Mouse (Mus musculus): ENCODE measurements around the gene Atad5. TPM values are rescaled to one million over a fixed set of nuclear protein-coding genes. Genes with fewer than 3 reads are reported as not detected.
A peak's percentile ranks its signal among the peaks of the same experiment; 100 is the strongest.

Gene Atad5
- polyA plus RNA-seq (2015; fragmentation: Nextera tagmentation; extraction: Ambion mirVana) = 6.8 and 9.0 TPM in 2 replicates

DNA sequence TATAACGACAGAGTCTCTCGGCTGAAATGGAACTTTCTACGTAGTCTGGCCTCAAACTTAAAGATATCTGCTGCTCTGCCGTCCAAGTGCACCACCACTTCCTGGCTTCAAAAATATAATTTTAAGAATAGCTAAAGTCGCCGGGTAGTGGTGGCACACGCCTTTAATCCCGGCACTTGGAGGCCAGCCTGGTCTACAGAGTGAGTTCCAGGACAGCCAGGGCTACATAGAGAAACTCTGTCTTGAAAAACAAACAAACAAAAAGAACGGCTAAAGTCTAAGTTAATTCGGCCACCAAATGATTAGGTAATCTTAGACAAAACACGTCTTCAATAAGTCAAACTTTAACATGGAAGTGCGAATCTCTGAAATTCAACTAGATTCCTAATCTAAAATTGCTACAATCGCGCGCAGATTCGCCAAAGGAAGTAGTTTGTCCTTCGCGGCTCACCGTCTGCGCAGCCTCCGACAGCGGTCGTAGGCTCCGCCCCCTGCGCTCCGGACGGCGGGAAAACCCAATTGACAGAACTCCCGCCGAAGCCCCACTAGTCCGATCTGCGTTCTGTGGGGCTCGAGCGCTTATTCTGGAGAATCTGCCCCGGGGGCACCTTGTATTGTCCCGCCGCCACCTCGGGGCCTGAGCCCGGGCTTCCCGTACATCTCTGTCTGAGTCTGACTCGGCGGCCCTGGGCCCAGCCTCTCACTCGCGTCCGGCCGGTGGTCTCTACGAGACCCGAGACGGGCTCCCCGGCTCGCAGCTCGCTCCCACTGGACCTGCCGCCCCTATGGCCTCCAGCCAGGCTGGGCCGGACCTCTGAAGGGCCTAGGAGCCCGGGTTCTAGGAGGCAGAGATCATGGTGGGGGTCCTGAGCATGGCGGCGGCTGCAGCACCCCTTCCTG lies at the start of gene Atad5:
TSS of gene Atad5 (plus strand) at position 484 of the 900 bp plus-strand sequence.
- peak; percentile 84; the same call in 1 of the 2 replicates for ATAC-seq (ENCODE audit: insufficient read depth, low FRiP score)
- WGBS = 4% methylated on average over 57 of the region's 57 CpGs
- peak within 1 kb of the TSS; percentile 99 for H3K4me3 ChIP-seq (replicated peaks; ENCODE audit: low read length)
- H3K27ac ChIP-seq (ENCODE audit: low read length) = peak within 1 kb of the TSS; percentile 57
- no peaks in the 10 kb centered on the region for H3K27me3 ChIP-seq (ENCODE audit: control insufficient read depth, insufficient read depth, low read length)
- H3K4me2 ChIP-seq (ENCODE audit: low read depth, low read length) = peak within 1 kb of the TSS; percentile 64
- H3K9me3 ChIP-seq (replicated peaks; ENCODE audit: control insufficient read depth, low read length) = no peaks in the 10 kb centered on the region
- peak within 1 kb of the TSS; percentile 99 for H3K9ac ChIP-seq (ENCODE audit: low read length)
- no peaks in the 10 kb centered on the region for H3K36me3 ChIP-seq (ENCODE audit: control insufficient read depth, insufficient read depth, low read length)
- H3K4me1 ChIP-seq (ENCODE audit: control insufficient read depth, insufficient read depth, low read length) = peaks cover 10% of the 10 kb centered on the region

DNA sequence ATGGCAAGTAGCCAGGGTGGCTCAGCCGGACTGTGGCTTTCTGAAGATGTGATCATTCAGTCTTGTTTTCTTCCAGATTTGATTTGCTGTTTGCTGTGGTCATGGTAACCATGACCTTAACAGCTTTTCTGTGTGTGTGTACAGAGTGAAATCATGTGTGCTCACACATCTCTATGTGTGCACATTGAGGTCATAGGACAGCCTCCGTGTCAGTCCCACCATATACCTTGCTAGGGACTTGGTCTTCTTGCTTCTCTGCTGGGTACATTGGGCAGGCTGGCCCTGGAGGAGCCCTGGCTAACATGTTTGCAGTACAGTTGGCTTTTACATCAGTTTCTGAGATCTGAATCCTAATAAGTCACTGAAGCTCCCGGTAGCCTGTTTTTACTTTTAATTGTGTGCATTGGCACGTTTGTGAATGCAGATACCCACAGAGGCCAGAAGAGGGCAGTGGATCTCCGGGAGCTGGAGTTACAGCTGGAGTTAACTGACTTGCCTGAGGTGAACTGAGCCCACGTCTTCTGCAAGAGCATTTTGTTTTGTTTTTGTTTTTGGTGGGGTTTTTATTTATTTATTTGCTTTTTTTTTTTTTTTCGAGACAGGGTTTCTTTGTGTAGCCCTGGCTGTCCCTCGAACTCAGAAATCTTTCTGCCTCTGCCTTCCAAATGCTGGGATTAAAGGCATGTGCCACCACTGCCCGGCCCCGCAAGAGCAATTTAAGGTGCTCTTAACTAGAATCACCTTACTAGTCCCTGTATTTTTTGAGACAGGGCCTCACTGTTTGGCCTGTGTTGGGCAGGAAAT lies 46.4 kb upstream of the Atad5 start:
- no peak for ATAC-seq (ENCODE audit: insufficient read depth, low FRiP score)
- Histone ChIP-seq H3K4me3 (replicated peaks; ENCODE audit: low read length) (no peak overlapping the region), H3K4me2 (ENCODE audit: low read depth, low read length) (no peak overlapping the region), H3K36me3 (ENCODE audit: control insufficient read depth, insufficient read depth, low read length) (no peaks in the 10 kb centered on the region; the same call in 1 of the 2 replicates), H3K9ac (ENCODE audit: low read length) (no peak overlapping the region), H3K9me3 (replicated peaks; ENCODE audit: control insufficient read depth, low read length) (no peaks in the 10 kb centered on the region), H3K27ac (ENCODE audit: low read length) (no peak overlapping the region), H3K4me1 (ENCODE audit: control insufficient read depth, insufficient read depth, low read length) (no peaks in the 10 kb centered on the region), H3K27me3 (ENCODE audit: control insufficient read depth, insufficient read depth, low read length) (no peaks in the 10 kb centered on the region)
- 55% methylated on average over 10 of the region's 10 CpGs for WGBS

DNA sequence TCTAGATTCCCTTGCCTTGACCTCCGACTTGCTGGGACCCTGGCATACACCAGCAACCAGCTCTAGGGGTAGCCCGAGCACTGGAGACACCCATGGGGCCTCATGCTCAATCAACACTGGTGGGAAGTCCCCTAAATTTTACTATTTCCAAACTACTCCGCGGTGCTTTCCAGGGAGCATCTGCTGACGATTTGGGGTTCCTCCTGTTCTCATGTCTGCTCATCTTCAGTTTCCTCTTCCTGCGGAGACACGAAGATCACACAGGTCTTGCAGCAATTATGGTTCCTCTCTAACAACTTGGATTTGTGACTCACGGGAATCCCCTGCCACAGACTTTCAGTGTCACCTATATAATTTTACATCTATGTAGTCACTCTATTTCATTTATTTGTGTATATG lies 45.8 kb upstream of the Atad5 start:
- Histone ChIP-seq H3K4me2 (ENCODE audit: low read depth, low read length) (no peak overlapping the region), H3K4me1 (ENCODE audit: control insufficient read depth, insufficient read depth, low read length) (no peaks in the 10 kb centered on the region), H3K9me3 (replicated peaks; ENCODE audit: control insufficient read depth, low read length) (no peaks in the 10 kb centered on the region), H3K27me3 (ENCODE audit: control insufficient read depth, insufficient read depth, low read length) (no peaks in the 10 kb centered on the region), H3K9ac (ENCODE audit: low read length) (no peak overlapping the region), H3K36me3 (ENCODE audit: control insufficient read depth, insufficient read depth, low read length) (peaks cover 4% of the 10 kb centered on the region; the same call in 1 of the 2 replicates), H3K4me3 (replicated peaks; ENCODE audit: low read length) (no peak overlapping the region), H3K27ac (ENCODE audit: low read length) (no peak overlapping the region)
- 87% methylated on average over 8 of the region's 8 CpGs for WGBS
- ATAC-seq (ENCODE audit: insufficient read depth, low FRiP score) = no peak

DNA sequence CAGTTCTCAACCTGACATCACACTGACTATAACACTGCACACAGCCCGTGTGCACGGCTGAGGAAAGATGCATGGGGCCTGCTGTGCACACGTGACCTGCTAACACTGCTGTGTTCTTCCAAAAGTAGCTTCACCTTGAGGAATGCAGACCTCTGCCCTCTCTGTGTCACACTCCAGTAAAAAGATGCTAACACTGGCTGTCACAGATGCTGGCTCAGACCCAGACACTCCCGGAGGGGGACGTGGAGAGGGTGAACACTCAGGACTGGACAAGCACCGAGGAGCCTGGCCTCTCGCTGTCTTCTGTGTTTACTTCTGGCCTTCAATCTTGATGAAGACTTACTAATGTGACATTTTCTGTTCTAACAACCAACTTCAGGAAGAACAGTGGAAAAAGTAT lies 42.3 kb upstream of the Atad5 start:
- Histone ChIP-seq H3K9me3 (replicated peaks; ENCODE audit: control insufficient read depth, low read length) (no peaks in the 10 kb centered on the region), H3K36me3 (ENCODE audit: control insufficient read depth, insufficient read depth, low read length) (peaks cover 9% of the 10 kb centered on the region; the same call in 1 of the 2 replicates), H3K27ac (ENCODE audit: low read length) (no peak overlapping the region), H3K4me2 (ENCODE audit: low read depth, low read length) (no peak overlapping the region), H3K27me3 (ENCODE audit: control insufficient read depth, insufficient read depth, low read length) (no peaks in the 10 kb centered on the region), H3K9ac (ENCODE audit: low read length) (no peak overlapping the region), H3K4me1 (ENCODE audit: control insufficient read depth, insufficient read depth, low read length) (no peaks in the 10 kb centered on the region), H3K4me3 (replicated peaks; ENCODE audit: low read length) (no peak overlapping the region)
- WGBS = 64% methylated on average over 7 of the region's 7 CpGs
- no peak for ATAC-seq (ENCODE audit: insufficient read depth, low FRiP score)

DNA sequence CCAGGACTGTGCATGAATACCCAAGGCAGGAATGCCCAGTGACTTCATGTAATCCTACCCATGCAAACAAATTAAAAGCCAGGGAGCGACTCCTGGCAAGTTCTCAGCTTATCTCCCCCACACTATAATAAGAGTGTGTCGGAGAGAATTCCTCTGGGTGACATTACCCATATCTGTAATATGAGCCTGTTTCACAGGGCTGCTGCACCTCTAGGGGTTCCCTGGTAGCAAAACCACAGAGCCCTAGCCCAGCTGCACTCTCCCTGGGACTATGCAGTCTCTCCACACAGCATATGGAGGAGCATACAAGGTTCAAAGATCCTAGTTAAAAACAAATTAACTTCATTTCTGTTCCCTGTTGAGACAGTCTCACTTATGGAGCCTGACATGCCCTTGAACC lies 39.1 kb upstream of the Atad5 start:
- Histone ChIP-seq H3K9ac (ENCODE audit: low read length) (no peak overlapping the region), H3K36me3 (ENCODE audit: control insufficient read depth, insufficient read depth, low read length) (peaks cover 9% of the 10 kb centered on the region; the same call in 1 of the 2 replicates), H3K4me3 (replicated peaks; ENCODE audit: low read length) (no peak overlapping the region), H3K27ac (ENCODE audit: low read length) (no peak overlapping the region), H3K27me3 (ENCODE audit: control insufficient read depth, insufficient read depth, low read length) (no peaks in the 10 kb centered on the region), H3K4me1 (ENCODE audit: control insufficient read depth, insufficient read depth, low read length) (no peaks in the 10 kb centered on the region), H3K4me2 (ENCODE audit: low read depth, low read length) (no peak overlapping the region), H3K9me3 (replicated peaks; ENCODE audit: control insufficient read depth, low read length) (no peaks in the 10 kb centered on the region)
- no peak for ATAC-seq (ENCODE audit: insufficient read depth, low FRiP score)
- 36% methylated on average over 2 of the region's 2 CpGs for WGBS

DNA sequence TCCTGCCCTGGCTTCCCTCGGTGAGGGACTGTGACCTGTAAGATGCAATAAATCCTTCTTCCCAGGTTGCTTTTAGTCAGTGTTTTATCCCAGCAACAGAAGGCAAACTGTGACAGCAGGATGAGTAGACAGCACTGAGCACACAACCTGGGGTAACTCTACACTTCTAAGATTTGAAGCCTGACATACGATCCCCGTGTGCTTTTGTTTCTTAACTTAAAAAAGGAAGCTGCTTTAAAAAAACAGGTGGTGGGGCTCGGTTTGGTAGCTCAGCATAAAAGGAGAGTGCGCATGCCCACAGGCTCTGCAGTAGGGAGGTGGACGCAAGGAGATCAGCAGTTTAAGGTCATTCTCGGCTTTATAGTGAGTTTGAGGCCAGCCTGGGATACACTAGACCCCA lies 36.7 kb upstream of the Atad5 start:
- 64% methylated on average over 7 of the region's 7 CpGs for WGBS
- Histone ChIP-seq H3K9ac (ENCODE audit: low read length) (no peak overlapping the region), H3K9me3 (replicated peaks; ENCODE audit: control insufficient read depth, low read length) (no peaks in the 10 kb centered on the region), H3K36me3 (ENCODE audit: control insufficient read depth, insufficient read depth, low read length) (peaks cover 9% of the 10 kb centered on the region; the same call in 1 of the 2 replicates), H3K27ac (ENCODE audit: low read length) (no peak overlapping the region), H3K4me2 (ENCODE audit: low read depth, low read length) (no peak overlapping the region), H3K4me1 (ENCODE audit: control insufficient read depth, insufficient read depth, low read length) (no peaks in the 10 kb centered on the region), H3K27me3 (ENCODE audit: control insufficient read depth, insufficient read depth, low read length) (no peaks in the 10 kb centered on the region), H3K4me3 (replicated peaks; ENCODE audit: low read length) (no peak overlapping the region)
- ATAC-seq (ENCODE audit: insufficient read depth, low FRiP score) = no peak

DNA sequence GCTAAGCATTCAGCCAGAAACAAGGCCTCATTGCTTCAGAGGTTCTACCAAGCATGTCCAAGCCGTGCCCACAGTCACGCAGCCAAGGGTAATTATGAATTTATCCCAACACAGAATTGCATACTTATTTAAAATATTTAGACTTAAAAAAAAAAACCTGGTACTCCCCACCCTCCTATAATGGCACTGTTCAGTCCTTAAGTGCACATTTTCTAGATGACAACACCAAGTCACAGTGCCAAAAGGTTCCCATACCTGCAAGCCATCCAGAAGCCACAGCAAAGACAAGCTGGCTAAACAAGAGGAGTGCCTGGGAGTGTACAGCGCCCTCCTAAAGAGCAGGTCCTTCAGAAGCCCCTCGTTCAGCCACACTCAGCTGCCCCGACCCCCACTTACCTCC lies 36.0 kb upstream of the Atad5 start:
- Histone ChIP-seq H3K27ac (ENCODE audit: low read length) (no peak overlapping the region), H3K4me1 (ENCODE audit: control insufficient read depth, insufficient read depth, low read length) (no peaks in the 10 kb centered on the region), H3K9me3 (replicated peaks; ENCODE audit: control insufficient read depth, low read length) (no peaks in the 10 kb centered on the region), H3K36me3 (ENCODE audit: control insufficient read depth, insufficient read depth, low read length) (0 out of 2 replicates have a peak, but pooled peaks cover 12% of the 10 kb centered on the region), H3K27me3 (ENCODE audit: control insufficient read depth, insufficient read depth, low read length) (no peaks in the 10 kb centered on the region), H3K4me2 (ENCODE audit: low read depth, low read length) (no peak overlapping the region), H3K9ac (ENCODE audit: low read length) (no peak overlapping the region), H3K4me3 (replicated peaks; ENCODE audit: low read length) (no peak overlapping the region)
- 91% methylated on average over 5 of the region's 5 CpGs for WGBS
- ATAC-seq (ENCODE audit: insufficient read depth, low FRiP score) = no peak

DNA sequence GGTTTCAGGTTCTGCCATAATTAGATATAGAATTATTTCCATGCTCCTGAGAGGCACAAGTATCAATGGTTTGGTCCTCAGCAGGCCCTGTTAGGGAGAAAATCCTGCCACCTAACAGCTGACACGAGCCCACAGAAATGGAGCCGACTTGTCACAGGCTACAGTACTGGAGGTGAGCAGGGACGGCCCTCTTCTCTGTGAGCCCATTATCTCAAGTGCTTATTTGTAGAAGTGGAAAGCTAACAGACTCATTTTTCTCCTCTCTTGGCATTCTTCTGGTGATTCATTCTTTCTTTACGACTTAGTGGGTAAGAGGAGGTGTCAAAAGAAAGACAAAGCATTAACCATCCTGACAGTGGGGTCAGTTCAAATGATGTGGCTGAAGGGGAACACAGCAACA lies 34.5 kb upstream of the Atad5 start:
- Histone ChIP-seq H3K27me3 (ENCODE audit: control insufficient read depth, insufficient read depth, low read length) (no peaks in the 10 kb centered on the region), H3K4me2 (ENCODE audit: low read depth, low read length) (no peak overlapping the region), H3K36me3 (ENCODE audit: control insufficient read depth, insufficient read depth, low read length) (0 out of 2 replicates have a peak, but pooled peaks cover 4% of the 10 kb centered on the region), H3K9me3 (replicated peaks; ENCODE audit: control insufficient read depth, low read length) (no peaks in the 10 kb centered on the region), H3K27ac (ENCODE audit: low read length) (no peak overlapping the region), H3K4me3 (replicated peaks; ENCODE audit: low read length) (no peak overlapping the region), H3K4me1 (ENCODE audit: control insufficient read depth, insufficient read depth, low read length) (no peaks in the 10 kb centered on the region), H3K9ac (ENCODE audit: low read length) (no peak overlapping the region)
- no peak for ATAC-seq (ENCODE audit: insufficient read depth, low FRiP score)
- WGBS = 41% methylated on average over 4 of the region's 4 CpGs

DNA sequence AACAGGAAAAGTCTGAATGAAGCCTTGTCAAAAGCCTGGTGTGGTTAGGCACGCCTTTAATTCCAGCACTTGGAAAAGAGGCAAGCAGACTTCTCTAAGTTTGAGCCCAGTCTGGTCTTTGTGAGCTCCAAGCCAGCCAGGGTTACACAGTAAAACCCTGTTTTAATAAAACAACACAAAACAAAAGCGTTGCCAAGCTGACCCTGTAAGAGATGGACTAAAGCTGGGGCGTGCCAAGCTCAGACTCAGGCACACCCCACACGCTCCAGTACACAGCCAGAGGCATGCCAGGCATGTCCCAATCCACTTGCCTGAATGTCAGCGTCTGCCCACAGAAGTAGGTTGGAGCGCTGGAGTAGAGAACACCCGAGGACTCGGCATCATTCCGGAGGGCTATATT lies 33.1 kb upstream of the Atad5 start:
- ATAC-seq (ENCODE audit: insufficient read depth, low FRiP score) = no peak
- no peak overlapping the region for H3K9ac ChIP-seq (ENCODE audit: low read length)
- 87% methylated on average over 9 of the region's 9 CpGs for WGBS
- H3K36me3 ChIP-seq (ENCODE audit: control insufficient read depth, insufficient read depth, low read length) = 0 out of 2 replicates have a peak, but pooled peaks cover 6% of the 10 kb centered on the region
- no peaks in the 10 kb centered on the region for H3K9me3 ChIP-seq (replicated peaks; ENCODE audit: control insufficient read depth, low read length)
- H3K27me3 ChIP-seq (ENCODE audit: control insufficient read depth, insufficient read depth, low read length) = no peaks in the 10 kb centered on the region
- no peaks in the 10 kb centered on the region for H3K4me1 ChIP-seq (ENCODE audit: control insufficient read depth, insufficient read depth, low read length)
- H3K4me3 ChIP-seq (replicated peaks; ENCODE audit: low read length) = no peak overlapping the region
- H3K4me2 ChIP-seq (ENCODE audit: low read depth, low read length) = no peak overlapping the region
- H3K27ac ChIP-seq (ENCODE audit: low read length) = no peak overlapping the region

Data from stomach, embryonic 16.5 days (tissue).